In the genomic region with DNA sequence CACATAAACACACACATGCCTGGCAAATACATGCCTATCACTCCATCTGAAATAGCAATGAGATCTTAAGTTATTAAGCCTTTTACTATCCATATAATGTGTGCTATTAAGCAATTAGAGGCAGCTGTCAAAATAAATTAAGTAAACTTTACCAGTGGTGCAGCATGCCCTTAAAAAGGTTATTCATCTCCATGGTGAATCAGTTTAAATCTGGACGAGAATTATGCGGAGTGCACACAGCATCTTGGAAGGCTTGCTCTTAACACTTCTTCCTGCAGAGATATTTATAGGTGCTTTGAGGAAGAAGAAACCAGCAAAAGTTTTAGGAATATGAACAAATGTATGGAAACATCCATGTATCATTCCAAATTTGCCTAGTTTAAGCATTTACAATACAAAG, we compare ENCODE assay signal across 13 mouse cellular contexts. TPM values are rescaled to one million over a fixed set of nuclear protein-coding genes. Genes with fewer than 3 reads are reported as not detected.
"Had no signal": no experiment of that assay in that cellular context is flagged by ENCODE, and none has a peak within 500 bp of the region (broad histone marks: within the 10 kb centered on the region; RNA-seq: fewer than 3 reads in every experiment).

No protein-coding gene starts in this region.

- DNase-seq: kidney, adult 8-10 months; kidney, postnatal 10 days; kidney, postnatal 36 days; layer of hippocampus, postnatal 36 days; liver, embryonic 13.5 days; lung, adult 2 months; lung, postnatal 14 days; right cerebral cortex, postnatal 14 days; spleen, adult 18-20 months; thymus, adult 18-20 months; thymus, postnatal 36 days had no signal

RNA-seq across cellular contexts. Expression of a gene that starts 34.6 kb away (rescaled TPM):
- total RNA-seq: layer of hippocampus, postnatal 36 days; left cerebral cortex, adult 2 months had no signal
- polyA plus RNA-seq: macrophage had no signal
